Mouse (Mus musculus): ENCODE results near the gene Mettl16. TPM values are rescaled to one million over a fixed set of nuclear protein-coding genes. Genes with fewer than 3 reads are reported as not detected.

Gene Mettl16
- polyA plus RNA-seq (2012; rRNA removed), result 2.5 and 3.7 TPM in 2 replicates

GRCm38 (mm10) chr11:74770595-74771207 is at the start of gene Mettl16:
Gene Mettl16 (plus strand): TSS chr11:74770830.

GRCm38 (mm10) chr11:74724235-74724791 is 46.3 kb upstream of the Mettl16 start, which contains the start of gene Pafah1b1:
Gene Pafah1b1 (minus strand): TSS chr11:74724670.

GRCm38 (mm10) chr11:74830256-74831161 is 59.9 kb downstream of the Mettl16 start, which contains the start of gene Mnt:
Gene Mnt (plus strand): TSS chr11:74830920.

Other genes starting within 250 kb of the Mettl16 start
- gene Rap1gap2, start 159.9 kb upstream of the Mettl16 start, polyA plus RNA-seq (2012; rRNA removed), result 53.4 and 60.5 TPM in 2 replicates
- gene Ccdc92b, start 151.2 kb upstream of the Mettl16 start, polyA plus RNA-seq (2012; rRNA removed), result 1.5 and 1.7 TPM in 2 replicates
- gene Cluh, start 121.3 kb upstream of the Mettl16 start, polyA plus RNA-seq (2012; rRNA removed), result 69.2 and 80.7 TPM in 2 replicates
- 9.7 and 11.0 TPM in 2 replicates for gene Pafah1b1, start 46.2 kb upstream of the Mettl16 start, polyA plus RNA-seq (2012; rRNA removed)
- gene Mnt, start 60.1 kb downstream of the Mettl16 start, polyA plus RNA-seq (2012; rRNA removed), result 16.1 and 16.8 TPM in 2 replicates
- 35.4 and 37.0 TPM in 2 replicates for gene Sgsm2, start 126.2 kb downstream of the Mettl16 start, polyA plus RNA-seq (2012; rRNA removed)
- 7.7 and 10.0 TPM in 2 replicates for gene Tsr1, start 127.2 kb downstream of the Mettl16 start, polyA plus RNA-seq (2012; rRNA removed)
- gene Smg6, start 155.0 kb downstream of the Mettl16 start, polyA plus RNA-seq (2012; rRNA removed), result 22.2 and 29.8 TPM in 2 replicates
- gene Srr, start 155.1 kb downstream of the Mettl16 start, polyA plus RNA-seq (2012; rRNA removed), result 3.8 and 6.9 TPM in 2 replicates